8 mouse cellular contexts compared by ENCODE assay signal in the genomic region with DNA sequence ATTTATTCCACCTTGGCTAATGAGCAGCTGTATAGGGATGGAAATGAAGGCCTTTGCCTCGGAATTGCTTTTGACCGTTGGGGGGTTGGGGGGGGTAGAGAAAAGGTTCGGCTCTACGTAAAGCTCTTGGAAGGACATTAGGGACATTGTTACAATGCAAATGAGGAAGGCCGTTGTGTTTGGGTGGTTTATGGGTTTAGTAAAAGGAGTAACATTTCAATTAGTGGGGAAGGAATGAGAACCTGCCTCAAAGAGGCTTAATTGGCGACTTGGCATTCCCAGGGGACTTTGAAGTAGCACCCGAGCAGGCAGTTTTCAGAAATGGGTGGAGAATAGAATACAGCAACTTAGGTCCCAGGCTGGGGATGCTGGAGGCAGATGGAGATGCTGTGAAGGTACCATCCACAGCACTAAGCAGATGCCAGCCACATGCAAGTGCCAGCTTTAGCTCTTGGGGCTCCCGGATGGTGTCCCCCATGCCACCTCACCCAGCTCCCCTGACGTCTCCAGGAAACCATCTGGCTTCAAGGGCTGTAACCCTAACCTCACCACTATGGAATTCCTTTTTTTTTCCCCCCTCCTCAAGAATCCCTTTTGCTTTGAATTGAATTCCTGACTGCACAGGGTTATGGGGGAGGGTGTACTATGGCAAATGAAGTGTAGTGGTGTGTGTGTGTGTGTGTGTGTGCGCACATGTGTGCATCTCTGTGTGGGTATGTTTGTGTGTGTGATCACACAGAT.
DNase-seq lines count a peak whose midpoint lies in the region; ATAC-seq and TF ChIP-seq lines count a peak whose summit lies in the region.
"Had no signal": no experiment of that assay in that cellular context is flagged by ENCODE, and none has a peak within 500 bp of the region (broad histone marks: within the 10 kb centered on the region; RNA-seq: fewer than 3 reads in every experiment).

No protein-coding gene starts in this region.

- no peak overlapping the region for H3K4me3 ChIP-seq in ES-E14 (ENCODE audit: insufficient read depth in 1 of 2, low read depth in 1 of 2, low read length in 2 of 2, poor library complexity in 1 of 2, severe bottlenecking in 1 of 2)
- H3K4me3 ChIP-seq in hindbrain, embryonic 10.5 days = no peak overlapping the region
- no peak overlapping the region for H3K4me3 ChIP-seq in midbrain, embryonic 14.5 days (replicated peaks; ENCODE audit: low read depth, low read length)
- no peak overlapping the region for H3K4me3 ChIP-seq in thymus, adult 2 months (ENCODE audit: control insufficient read depth, insufficient read depth, low read length)

- peaks cover 8 to 16% of the 10 kb centered on the region in 2 experiments; a peak in 3 of 4 replicates for H3K4me1 ChIP-seq in ES-E14 (ENCODE audit: control insufficient read depth in 2 of 2, insufficient read depth in 2 of 2, low read length in 2 of 2, poor library complexity in 1 of 2)
- H3K4me1 ChIP-seq in hindbrain, embryonic 10.5 days (replicated peaks) = peaks cover 41% of the 10 kb centered on the region
- peaks cover 17% of the 10 kb centered on the region for H3K4me1 ChIP-seq in midbrain, embryonic 14.5 days (ENCODE audit: control insufficient read depth, insufficient read depth, low read length)
- no peaks in the 10 kb centered on the region for H3K4me1 ChIP-seq in thymus, adult 2 months (replicated peaks; ENCODE audit: control insufficient read depth, insufficient read depth, low read length)

- no peaks in the 10 kb centered on the region for H3K9me3 ChIP-seq in ES-E14 (ENCODE audit: control insufficient read depth, insufficient read depth, low read depth, low read length)
- H3K9me3 ChIP-seq in hindbrain, embryonic 10.5 days = no peaks in the 10 kb centered on the region
- H3K9me3 ChIP-seq in midbrain, embryonic 14.5 days (ENCODE audit: control insufficient read depth, low read length) = no peaks in the 10 kb centered on the region

- DNase-seq in ES-E14 (ENCODE audit: low read depth, low spot score) = peak; percentile 39
- DNase-seq in embryo, embryonic 10.5 days (ENCODE audit: low spot score) = peak; percentile 72
- DNase-seq in hindbrain, embryonic 10.5 days (ENCODE audit: low spot score) = no peak
- peak; percentile 50 for DNase-seq in midbrain, embryonic 14.5 days
- DNase-seq in thymus, adult 2 months = no peak
- no peak for DNase-seq in kidney, adult 8-10 months
- DNase-seq: thymus, postnatal 36 days had no signal

- peaks cover 89% of the 10 kb centered on the region for H3K27me3 ChIP-seq in hindbrain, embryonic 10.5 days (ENCODE audit: insufficient read depth, poor library complexity, severe bottlenecking)
- H3K27me3 ChIP-seq in midbrain, embryonic 14.5 days (ENCODE audit: control insufficient read depth, insufficient read depth, low read length) = peaks cover 14% of the 10 kb centered on the region; the same call in 1 of the 2 replicates
- H3K27me3 ChIP-seq in thymus, adult 2 months (ENCODE audit: control insufficient read depth, insufficient read depth, low read length) = no peaks in the 10 kb centered on the region

- H3K27ac ChIP-seq in ES-E14 (ENCODE audit: insufficient read depth, low read depth, low read length, poor library complexity, severe bottlenecking) = no peak overlapping the region
- H3K27ac ChIP-seq in hindbrain, embryonic 10.5 days = peak overlapping the region; percentile 23; the same call in 1 of the 2 replicates
- H3K27ac ChIP-seq in midbrain, embryonic 14.5 days (replicated peaks; ENCODE audit: low read depth, low read length) = no peak overlapping the region
- no peak overlapping the region for H3K27ac ChIP-seq in thymus, adult 2 months (ENCODE audit: control insufficient read depth, insufficient read depth, low read length)

- 16% methylated on average over 10 of the region's 10 CpGs for WGBS in hindbrain, embryonic 10.5 days
- WGBS in midbrain, embryonic 14.5 days = 10% methylated on average over 10 of the region's 10 CpGs
- WGBS in thymus, adult 2 months = 92% methylated on average over 10 of the region's 10 CpGs

- no peak overlapping the region for H3K9ac ChIP-seq in ES-E14 (ENCODE audit: insufficient read depth, low read depth, low read length, poor library complexity, severe bottlenecking)
- H3K9ac ChIP-seq in midbrain, embryonic 14.5 days (replicated peaks; ENCODE audit: low read length) = no peak overlapping the region

- TF ChIP-seq POLR2A in thymus, adult 2 months (IDR thresholded peaks at IDR 0.05; ENCODE audit: control insufficient read depth, extremely low read depth, insufficient read depth, low read length, poor library complexity) = no peak

- in situ Hi-C loops in ES-E14 (cut with MboI; ENCODE audit: low sequenced_read_pairs in 2 of 2, unreplicated experiment in 2 of 2) = no loop called here

- 0 out of 2 replicates have a peak overlapping the region, but pooled peaks have one; percentile 6 for H3K4me2 ChIP-seq in midbrain, embryonic 14.5 days (ENCODE audit: low read length)

- peak; percentile 57 for ATAC-seq in midbrain, embryonic 14.5 days (ENCODE audit: low FRiP score, low TSS enrichment)
- ATAC-seq in activated CD4-positive, CD25-positive, alpha-beta regulatory T cell, adult 4 months = no peak

- no peaks in the 10 kb centered on the region for H3K36me3 ChIP-seq in ES-E14 (ENCODE audit: control insufficient read depth, insufficient read depth, low read length, poor library complexity, severe bottlenecking)
- no peaks in the 10 kb centered on the region for H3K36me3 ChIP-seq in hindbrain, embryonic 10.5 days
- no peaks in the 10 kb centered on the region for H3K36me3 ChIP-seq in midbrain, embryonic 14.5 days (ENCODE audit: control insufficient read depth, insufficient read depth, low read length)
- no peaks in the 10 kb centered on the region for H3K36me3 ChIP-seq in thymus, adult 2 months (ENCODE audit: control insufficient read depth, insufficient read depth, low read length)

- TF ChIP-seq CTCF in thymus, adult 2 months (IDR thresholded peaks at IDR 0.05; ENCODE audit: borderline replicate concordance, control insufficient read depth, extremely low read depth, insufficient read depth, low read length, poor library complexity) = no peak

TF ChIP-seq in ES-E14, 5 proteins besides CTCF, POLR2A, EP300 and RAD21:
- TF ChIP-seq HCFC1 (IDR thresholded peaks at IDR 0.05; ENCODE audit: borderline replicate concordance, insufficient read depth, low read length) (no peak), ZC3H11A (IDR thresholded peaks at IDR 0.05; ENCODE audit: borderline replicate concordance, low read depth, low read length) (no peak), MAFK (IDR thresholded peaks at IDR 0.05; ENCODE audit: insufficient read depth, low read depth, low read length) (no peak), ZNF384 (IDR thresholded peaks at IDR 0.05; ENCODE audit: low read depth, low read length) (no peak), CHD2 (IDR thresholded peaks at IDR 0.05; ENCODE audit: low read depth, low read length) (no peak)

Comparison
In these comparisons a context has a peak if more than half of its experiments do, and no peak if none do; other contexts are left out.
1. DNase-seq: peak in ES-E14 (single experiment), embryo, embryonic 10.5 days (single experiment) and midbrain, embryonic 14.5 days (single experiment); none in hindbrain, embryonic 10.5 days (single experiment), thymus, adult 2 months (single experiment) and kidney, adult 8-10 months (0 of 2).